Mouse (Mus musculus) left cerebral cortex, postnatal 10 days (tissue): ENCODE data around the gene Blcap. TPM values are rescaled to one million over a fixed set of nuclear protein-coding genes. Genes with fewer than 3 reads are reported as not detected.
"Not testable (repeated sequence)": the region's sequence is repeated elsewhere in the genome, so short reads cannot be mapped to it uniquely, and the experiment has no call there.

Experiments used
- DNase-seq, 2 experiments: peaks; one replicate each; pipeline ENCODE4 v3.0.0; 2021 to 2022; ENCODE audit warnings: low spot score in 2 of 2, mixed read lengths in 1 of 2; ENCODE audit errors: extremely low spot score in 1 of 2
- intact Hi-C: fragments of 180-260 bp; cut with DNase I; formaldehyde crosslinking; loops from one replicate; pipeline ENCODE4 v1.15.1; 2025
- total RNA-seq, 2 experiments: library from RNA; stranded (reverse); gene quantifications; 2 replicates each; pipeline ENCODE4 v1.2.3; 2021

The Blcap gene
- total RNA-seq: 100 to 1,000 TPM; 136 TPM

- intact Hi-C loops: loop anchor here (5.0 to 10.0 kb wide), 3 partner anchors 229 to 437 kb away; partner anchors contain the start of gene Samhd1
- DNase-seq: peak in 1 of 2 experiments; percentile 64
Measured at GRCm38 (mm10) chr2:157571224-157571832, at the start of gene Blcap. Gene Blcap, minus strand, starts transcription at chr2:157571274.

GRCm38 (mm10) chr2:157618393-157618792, 47.3 kb upstream of the Blcap start:
- no peak for DNase-seq
- intact Hi-C loops: loop anchor here (5.0 kb wide), 1 partner anchor 719 kb away; no protein-coding TSS in a partner anchor

- intact Hi-C loops: no loop called here
- no peak for DNase-seq
Measured at GRCm38 (mm10) chr2:157613997-157614396, 42.9 kb upstream of the Blcap start.

- DNase-seq: no peak
- intact Hi-C loops: no loop called here
Measured at GRCm38 (mm10) chr2:157611735-157612134, 40.7 kb upstream of the Blcap start.

GRCm38 (mm10) chr2:157607542-157608236, 36.6 kb upstream of the Blcap start:
- DNase-seq: no peak
- intact Hi-C loops: no loop called here

GRCm38 (mm10) chr2:157605025-157605675, 34.1 kb upstream of the Blcap start:
- DNase-seq: peak; percentile 71 to 77
- intact Hi-C loops: loop anchor here (2.0 kb wide), 1 partner anchor 600 kb away; no protein-coding TSS in a partner anchor

- peak in 1 of 2 experiments; percentile 15 for DNase-seq
- intact Hi-C loops: loop anchor here (5.0 kb wide), 1 partner anchor 746 kb away; no protein-coding TSS in a partner anchor
Measured at GRCm38 (mm10) chr2:157601435-157601839, 30.4 kb upstream of the Blcap start.

GRCm38 (mm10) chr2:157596876-157597566, 25.9 kb upstream of the Blcap start:
- peak in 1 of 2 experiments; percentile 5 for DNase-seq
- intact Hi-C loops: no loop called here

GRCm38 (mm10) chr2:157585351-157585750, 14.3 kb upstream of the Blcap start:
- intact Hi-C loops: not testable (repeated sequence)

GRCm38 (mm10) chr2:157572786-157573185, 1.7 kb upstream of the Blcap start:
- intact Hi-C loops: loop anchor here (5.0 to 10.0 kb wide), 3 partner anchors 230 to 438 kb away; partner anchors contain the start of gene Samhd1
- no peak for DNase-seq

More at GRCm38 (mm10) chr2:157585351-157585750, 14.3 kb upstream of the Blcap start:
- peak in 1 of 2 experiments; percentile 2 for DNase-seq

- DNase-seq: peak in 1 of 2 experiments; percentile 55
- intact Hi-C loops: loop anchor here (5.0 to 10.0 kb wide), 3 partner anchors 228 to 435 kb away; partner anchors contain the start of gene Samhd1
Measured at GRCm38 (mm10) chr2:157569796-157570485, 1.1 kb downstream of the Blcap start.

- peak in 1 of 2 experiments; percentile 7 for DNase-seq
- intact Hi-C loops: no loop called here
Measured at GRCm38 (mm10) chr2:157568881-157569280, 2.2 kb downstream of the Blcap start.

GRCm38 (mm10) chr2:157567235-157567961, 3.7 kb downstream of the Blcap start:
- intact Hi-C loops: loop anchor here (2.0 kb wide), 1 partner anchor 109 kb away; no protein-coding TSS in a partner anchor
- peak in 1 of 2 experiments; percentile 16 for DNase-seq

GRCm38 (mm10) chr2:157566260-157566952, 4.7 kb downstream of the Blcap start:
- intact Hi-C loops: loop anchor here (2.0 kb wide), 1 partner anchor 108 kb away; no protein-coding TSS in a partner anchor
- DNase-seq: peak; percentile 76 to 89

- DNase-seq: no peak
- intact Hi-C loops: loop anchor here (2.0 kb wide), 1 partner anchor 107 kb away; no protein-coding TSS in a partner anchor
Measured at GRCm38 (mm10) chr2:157565898-157566259, 5.2 kb downstream of the Blcap start.

GRCm38 (mm10) chr2:157565446-157565845, 5.6 kb downstream of the Blcap start:
- intact Hi-C loops: no loop called here
- DNase-seq: peak in 1 of 2 experiments; percentile 24

- intact Hi-C loops: no loop called here
- DNase-seq: peak in 1 of 2 experiments; percentile 6
Measured at GRCm38 (mm10) chr2:157564723-157565122, 6.4 kb downstream of the Blcap start.
